Mouse (Mus musculus) midbrain, embryonic 13.5 days (tissue): ENCODE results near the gene Pnpla7. TPM values are rescaled to one million over a fixed set of nuclear protein-coding genes. Genes with fewer than 3 reads are reported as not detected.

ENCODE experiments used
- ATAC-seq: fragments of 200-750 bp; cut with Nextera tagmentation; 2 replicates; pipeline ENCODE4 v1.8.0; 2017; ENCODE audit warnings: mild to moderate bottlenecking, moderate TSS enrichment, moderate library complexity
- H3K27ac ChIP-seq: fragments of 300-500 bp; sonication (generic); 2 replicates; pipeline ENCODE4 v1.5.1; 2015; ENCODE audit warnings: inconsistent platforms, mild to moderate bottlenecking, moderate library complexity
- H3K27me3 ChIP-seq: fragments of 300-500 bp; sonication (generic); 2 replicates; pipeline ENCODE4 v1.6.1; 2015; ENCODE audit warnings: mild to moderate bottlenecking, inconsistent platforms
- H3K36me3 ChIP-seq: fragments of 300-500 bp; sonication (generic); 2 replicates; pipeline ENCODE4 v1.6.1; 2015; ENCODE audit warnings: mild to moderate bottlenecking, inconsistent platforms
- H3K4me1 ChIP-seq: fragments of 300-500 bp; sonication (generic); replicated peaks from 2 replicates; pipeline ENCODE4 v1.6.1; 2015; ENCODE audit warnings: inconsistent platforms
- H3K4me2 ChIP-seq: fragments of 300-500 bp; sonication (generic); replicated peaks from 2 replicates; pipeline ENCODE4 v1.6.1; 2015; ENCODE audit warnings: moderate library complexity, mild to moderate bottlenecking, inconsistent platforms
- H3K4me3 ChIP-seq: fragments of 300-500 bp; sonication (generic); replicated peaks from 2 replicates; pipeline ENCODE4 v1.5.1; 2015; ENCODE audit warnings: mild to moderate bottlenecking, inconsistent platforms
- H3K9ac ChIP-seq: fragments of 300-500 bp; sonication (generic); replicated peaks from 2 replicates; pipeline ENCODE4 v1.6.1; 2015; ENCODE audit warnings: mild to moderate bottlenecking, inconsistent platforms
- H3K9me3 ChIP-seq: fragments of 300-500 bp; sonication (generic); 2 replicates; pipeline ENCODE4 v1.6.1; 2016; ENCODE audit warnings: mild to moderate bottlenecking, inconsistent platforms
- WGBS: fragments of 180-500 bp; shearing (Covaris S2); methylation state at CpG from one replicate; pipeline ENCODE4 v1.1.7; 2015; 5-methylcytosine and 5-hydroxymethylcytosine counted together
- polyA plus RNA-seq: library from polyadenylated mRNA; unstranded; fragments of >200 nt; fragmentation: Nextera tagmentation; extraction: Ambion mirVana; gene quantifications from 2 replicates; pipeline ENCODE4 v1.2.1, GENCODE M21; 2015

Gene Pnpla7
- polyA plus RNA-seq, 1 experiment from 2014 or later, result 4.2 TPM

GRCm38 (mm10) chr2:25054221-25055067, 78.6 kb downstream of the Pnpla7 start, which contains the start of gene Nsmf:
TSS of gene Nsmf (plus strand) at chr2:25054355.
- H3K9ac ChIP-seq, result peak within 1 kb of the TSS; percentile 87
- H3K36me3 ChIP-seq, result peaks cover 29% of the 10 kb centered on the region
- 5% methylated on average over 46 of the region's 47 CpGs for WGBS
- ATAC-seq, result peak; percentile 92
- peak within 1 kb of the TSS; percentile 77 for H3K4me3 ChIP-seq
- no peaks in the 10 kb centered on the region for H3K27me3 ChIP-seq
- peak within 1 kb of the TSS; percentile 86 for H3K4me2 ChIP-seq
- H3K9me3 ChIP-seq, result no peaks in the 10 kb centered on the region
- H3K27ac ChIP-seq, result peak within 1 kb of the TSS; percentile 54
- peaks cover 17% of the 10 kb centered on the region for H3K4me1 ChIP-seq

- H3K9ac ChIP-seq, result peak overlapping the region; percentile 87
- H3K4me1 ChIP-seq, result peaks cover 17% of the 10 kb centered on the region
- H3K27ac ChIP-seq, result no peak overlapping the region
- H3K9me3 ChIP-seq, result no peaks in the 10 kb centered on the region
- H3K36me3 ChIP-seq, result peaks cover 35% of the 10 kb centered on the region
- H3K4me2 ChIP-seq, result peak overlapping the region; percentile 86
- peak; percentile 48 for ATAC-seq
- H3K4me3 ChIP-seq, result peak overlapping the region; percentile 77
- 61% methylated on average over 2 of the region's 2 CpGs for WGBS
- H3K27me3 ChIP-seq, result no peaks in the 10 kb centered on the region
Measured at GRCm38 (mm10) chr2:25055068-25055405, 79.2 kb downstream of the Pnpla7 start.

DNA sequence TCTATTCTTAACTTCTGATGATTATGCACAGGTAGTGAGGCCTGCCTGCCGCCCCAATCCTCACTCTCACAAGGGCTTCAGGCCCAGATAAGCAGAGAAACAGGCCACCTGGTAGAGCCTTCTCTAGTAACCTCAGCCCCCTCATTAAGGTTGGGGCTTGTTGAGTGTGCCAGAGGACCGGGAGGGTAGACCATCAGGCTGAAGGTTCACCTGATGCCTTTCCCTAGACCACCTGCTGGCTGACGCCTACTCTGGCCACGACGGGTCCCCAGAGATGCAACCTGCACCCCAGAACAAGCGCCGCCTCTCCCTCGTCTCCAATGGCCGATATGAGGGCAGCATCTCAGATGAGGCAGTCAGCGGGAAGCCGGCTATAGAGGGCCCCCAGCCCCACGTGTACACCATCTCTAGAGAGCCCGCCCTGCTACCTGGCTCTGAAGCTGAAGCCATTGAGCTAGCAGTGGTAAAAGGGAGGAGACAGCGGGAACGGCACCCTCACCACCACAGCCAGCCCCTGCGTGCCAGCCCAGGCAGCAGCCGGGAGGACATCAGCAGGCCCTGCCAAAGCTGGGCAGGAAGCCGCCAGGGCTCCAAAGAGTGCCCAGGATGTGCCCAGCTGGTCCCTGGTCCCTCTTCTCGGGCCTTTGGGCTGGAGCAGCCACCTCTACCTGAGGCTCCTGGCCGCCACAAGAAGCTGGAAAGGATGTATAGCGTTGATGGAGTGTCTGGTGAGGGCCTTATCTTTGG, 79.7 kb downstream of the Pnpla7 start:
- Histone ChIP-seq H3K9ac (peak overlapping the region; percentile 87), H3K36me3 (peaks cover 41% of the 10 kb centered on the region), H3K4me2 (peak overlapping the region; percentile 86), H3K4me1 (peaks cover 17% of the 10 kb centered on the region), H3K27ac (no peak overlapping the region), H3K27me3 (no peaks in the 10 kb centered on the region), H3K4me3 (peak overlapping the region; percentile 77), H3K9me3 (no peaks in the 10 kb centered on the region)
- peak; percentile 2; the same call in 1 of the 2 replicates for ATAC-seq
- WGBS, result 91% methylated on average over 21 of the region's 21 CpGs

DNA sequence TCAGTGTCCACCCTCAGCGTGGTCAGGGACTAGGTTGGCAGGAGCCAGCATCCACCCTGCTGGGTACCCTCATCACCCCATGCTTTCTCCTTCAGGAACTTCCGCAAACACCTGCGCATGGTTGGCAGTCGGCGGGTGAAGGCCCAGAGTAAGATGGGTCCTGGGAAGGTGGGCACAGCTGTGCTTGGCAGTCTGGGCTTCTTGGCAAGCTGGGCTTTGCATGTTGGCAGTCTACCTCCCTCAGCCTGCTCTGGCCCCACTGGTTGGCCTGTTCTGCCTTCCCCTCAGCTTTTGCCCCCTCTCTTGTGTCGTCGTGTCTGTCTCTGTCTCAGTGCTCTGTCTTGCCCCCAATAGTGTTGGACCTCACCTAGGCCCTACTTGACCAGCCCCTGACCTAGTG, 83.1 kb downstream of the Pnpla7 start:
- no peak overlapping the region for H3K4me2 ChIP-seq
- peaks cover 17% of the 10 kb centered on the region for H3K4me1 ChIP-seq
- peaks cover 67% of the 10 kb centered on the region for H3K36me3 ChIP-seq
- H3K27me3 ChIP-seq, result no peaks in the 10 kb centered on the region
- H3K9ac ChIP-seq, result no peak overlapping the region
- no peak for ATAC-seq
- no peaks in the 10 kb centered on the region for H3K9me3 ChIP-seq
- WGBS, result 93% methylated on average over 7 of the region's 7 CpGs
- H3K27ac ChIP-seq, result no peak overlapping the region
- H3K4me3 ChIP-seq, result no peak overlapping the region

GRCm38 (mm10) chr2:25063523-25063922, 87.7 kb downstream of the Pnpla7 start:
- no peak overlapping the region for H3K4me3 ChIP-seq

GRCm38 (mm10) chr2:25064285-25064684, 88.5 kb downstream of the Pnpla7 start:
- Histone ChIP-seq H3K27ac (no peak overlapping the region), H3K9me3 (no peaks in the 10 kb centered on the region), H3K4me1 (no peaks in the 10 kb centered on the region), H3K4me2 (no peak overlapping the region), H3K36me3 (peaks cover 39% of the 10 kb centered on the region), H3K4me3 (no peak overlapping the region), H3K27me3 (no peaks in the 10 kb centered on the region), H3K9ac (no peak overlapping the region)
- no peak for ATAC-seq
- 96% methylated on average over 1 of the region's 1 CpGs for WGBS

More at GRCm38 (mm10) chr2:25063523-25063922, 87.7 kb downstream of the Pnpla7 start:
- WGBS, result 93% methylated on average over 5 of the region's 5 CpGs
- H3K4me2 ChIP-seq, result no peak overlapping the region
- H3K4me1 ChIP-seq, result no peaks in the 10 kb centered on the region
- H3K9ac ChIP-seq, result no peak overlapping the region
- H3K9me3 ChIP-seq, result no peaks in the 10 kb centered on the region
- H3K27me3 ChIP-seq, result no peaks in the 10 kb centered on the region
- H3K36me3 ChIP-seq, result peaks cover 46% of the 10 kb centered on the region
- no peak for ATAC-seq
- H3K27ac ChIP-seq, result no peak overlapping the region

DNA sequence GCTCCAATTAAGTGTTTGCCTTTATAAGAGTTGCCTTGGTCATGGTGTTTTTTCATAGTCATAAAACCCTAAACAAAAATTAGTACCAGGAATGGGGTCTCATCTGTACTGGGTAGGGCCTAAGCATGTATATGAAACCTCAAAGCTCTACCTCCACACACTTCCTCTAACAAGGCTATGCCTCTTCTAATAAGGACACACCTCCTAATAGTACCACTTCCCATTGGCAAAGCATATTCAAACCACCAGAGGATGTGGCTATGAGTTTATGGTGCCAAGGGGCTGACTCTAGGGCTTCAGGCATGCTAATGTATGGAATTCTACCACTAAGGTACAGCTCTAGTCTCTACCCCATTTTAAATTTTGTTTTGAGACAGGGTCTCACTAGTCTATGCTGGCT, 89.7 kb downstream of the Pnpla7 start:
- ATAC-seq, result no peak
- Histone ChIP-seq H3K4me2 (no peak overlapping the region), H3K27ac (no peak overlapping the region), H3K27me3 (no peaks in the 10 kb centered on the region), H3K36me3 (peaks cover 27% of the 10 kb centered on the region), H3K9ac (no peak overlapping the region), H3K9me3 (no peaks in the 10 kb centered on the region), H3K4me3 (no peak overlapping the region), H3K4me1 (no peaks in the 10 kb centered on the region)

GRCm38 (mm10) chr2:25066552-25066951, 90.7 kb downstream of the Pnpla7 start:
- Histone ChIP-seq H3K27ac (no peak overlapping the region), H3K9me3 (no peaks in the 10 kb centered on the region), H3K4me1 (no peaks in the 10 kb centered on the region), H3K9ac (no peak overlapping the region), H3K4me3 (no peak overlapping the region), H3K27me3 (no peaks in the 10 kb centered on the region), H3K4me2 (no peak overlapping the region), H3K36me3 (peaks cover 17% of the 10 kb centered on the region)
- 84% methylated on average over 4 of the region's 4 CpGs for WGBS
- no peak for ATAC-seq

DNA sequence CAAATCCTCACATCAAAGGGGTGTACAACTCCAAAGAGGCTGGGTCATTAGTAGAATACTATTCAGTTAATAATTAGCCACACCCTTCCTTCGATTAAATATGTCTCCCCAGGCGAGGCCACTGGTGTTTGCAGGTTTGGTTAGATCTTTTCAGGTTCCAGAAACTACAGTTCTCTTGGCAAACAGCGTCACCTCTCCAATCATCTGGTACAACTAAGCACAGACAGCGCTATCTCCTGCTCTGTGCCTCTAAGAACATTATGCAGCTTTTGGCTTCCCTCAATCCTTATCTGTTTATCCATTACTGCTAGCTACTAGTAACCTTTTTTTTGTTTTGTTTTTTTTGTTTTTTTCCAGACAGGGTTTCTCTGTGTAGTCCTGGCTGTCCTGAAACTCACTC, 93.7 kb downstream of the Pnpla7 start:
- H3K9ac ChIP-seq, result no peak overlapping the region
- no peak overlapping the region for H3K4me3 ChIP-seq
- no peaks in the 10 kb centered on the region for H3K9me3 ChIP-seq
- H3K4me1 ChIP-seq, result no peaks in the 10 kb centered on the region
- H3K4me2 ChIP-seq, result no peak overlapping the region
- no peak overlapping the region for H3K27ac ChIP-seq
- H3K27me3 ChIP-seq, result no peaks in the 10 kb centered on the region
- no peak for ATAC-seq
- 81% methylated on average over 4 of the region's 4 CpGs for WGBS
- H3K36me3 ChIP-seq, result no peaks in the 10 kb centered on the region

DNA sequence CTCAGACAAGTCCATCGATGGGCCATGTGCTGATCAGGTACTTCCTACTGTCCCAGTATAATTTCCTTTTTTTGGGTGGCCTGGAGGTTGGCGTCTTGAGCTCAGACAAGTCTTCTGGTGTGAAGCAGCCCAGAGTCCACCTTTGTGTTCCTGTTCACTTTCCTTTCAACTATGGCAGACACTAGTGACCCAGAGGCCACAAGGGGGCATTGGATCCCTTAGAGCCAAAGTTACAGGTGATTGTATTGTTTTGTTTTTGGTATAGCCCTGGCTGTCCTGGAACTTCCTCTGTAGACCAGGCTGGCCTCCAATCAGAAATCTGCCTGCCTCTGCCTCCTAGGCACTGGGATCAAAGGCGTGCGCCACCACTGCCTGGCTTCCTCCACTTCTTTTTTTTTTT, 96.6 kb downstream of the Pnpla7 start:
- Histone ChIP-seq H3K27me3 (no peaks in the 10 kb centered on the region), H3K9me3 (no peaks in the 10 kb centered on the region), H3K4me2 (no peak overlapping the region), H3K27ac (no peak overlapping the region), H3K36me3 (no peaks in the 10 kb centered on the region), H3K4me1 (no peaks in the 10 kb centered on the region), H3K9ac (no peak overlapping the region), H3K4me3 (no peak overlapping the region)
- ATAC-seq, result no peak
- WGBS, result 95% methylated on average over 4 of the region's 4 CpGs

GRCm38 (mm10) chr2:25075506-25075905, 99.7 kb downstream of the Pnpla7 start:
- H3K36me3 ChIP-seq, result no peaks in the 10 kb centered on the region
- no peak for ATAC-seq
- no peak overlapping the region for H3K4me2 ChIP-seq
- H3K4me3 ChIP-seq, result no peak overlapping the region
- no peaks in the 10 kb centered on the region for H3K9me3 ChIP-seq
- H3K4me1 ChIP-seq, result no peaks in the 10 kb centered on the region
- no peak overlapping the region for H3K9ac ChIP-seq
- no peak overlapping the region for H3K27ac ChIP-seq
- H3K27me3 ChIP-seq, result no peaks in the 10 kb centered on the region
- 68% methylated on average over 4 of the region's 4 CpGs for WGBS

- Histone ChIP-seq H3K4me2 (no peak overlapping the region), H3K36me3 (no peaks in the 10 kb centered on the region)
Measured at GRCm38 (mm10) chr2:25078967-25079366, 103.1 kb downstream of the Pnpla7 start.

More at GRCm38 (mm10) chr2:25078967-25079366, 103.1 kb downstream of the Pnpla7 start:
- no peak overlapping the region for H3K4me3 ChIP-seq
- no peaks in the 10 kb centered on the region for H3K4me1 ChIP-seq
- no peak overlapping the region for H3K27ac ChIP-seq
- no peak for ATAC-seq
- H3K9ac ChIP-seq, result no peak overlapping the region
- no peaks in the 10 kb centered on the region for H3K9me3 ChIP-seq
- 93% methylated on average over 1 of the region's 1 CpGs for WGBS
- H3K27me3 ChIP-seq, result no peaks in the 10 kb centered on the region
